Mouse (Mus musculus) bone marrow, adult 2 months (tissue): ENCODE data around the gene Gm36079.
"Not testable (repeated sequence)": the region's sequence is repeated elsewhere in the genome, so short reads cannot be mapped to it uniquely, and the experiment has no call there.

Experiments used
- CTCF ChIP-seq: fragments of 200-500 bp; IDR thresholded peaks from 2 replicates; pipeline ENCODE4 v1.5.1; 2011; ENCODE audit warnings: low read length, control low read depth; ENCODE audit not compliant: control insufficient read depth, insufficient read depth
- POLR2A ChIP-seq: fragments of 200-500 bp; IDR thresholded peaks from 2 replicates; pipeline ENCODE4 v1.6.1; 2011; ENCODE audit warnings: low read depth, mild to moderate bottlenecking, control low read depth, low read length, borderline replicate concordance; ENCODE audit not compliant: control insufficient read depth

DNA sequence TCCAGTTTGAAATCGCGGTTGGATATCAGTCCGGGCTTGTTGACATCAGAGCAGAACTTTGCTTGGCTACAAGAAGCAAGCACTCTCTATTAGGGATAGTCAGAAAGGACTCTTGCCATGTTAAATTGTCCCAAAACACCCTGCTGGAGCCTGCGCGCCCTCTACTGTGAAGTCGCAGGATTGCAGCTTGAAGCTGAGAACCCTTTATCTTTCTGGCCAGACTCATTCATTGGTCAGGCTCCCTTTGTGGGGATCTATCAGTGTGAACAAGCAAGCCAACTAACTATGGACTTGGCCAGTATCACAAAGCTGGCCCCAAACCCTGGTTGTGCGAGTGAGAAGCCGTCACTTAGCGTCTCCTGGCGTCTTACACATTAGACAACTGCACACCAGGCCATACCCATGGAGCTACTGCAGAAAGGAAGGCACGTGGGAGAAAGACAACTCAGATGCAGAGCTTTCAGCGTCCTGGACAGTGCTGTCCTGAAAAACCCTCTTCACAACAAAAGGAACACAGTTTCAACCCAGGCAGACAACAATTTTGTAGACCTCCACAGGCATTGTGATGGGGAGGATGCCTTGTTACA lies 43.3 kb upstream of the Gm36079 start:
- not testable (repeated sequence) for TF ChIP-seq POLR2A, CTCF
